Mouse (Mus musculus): ENCODE data around the gene Gm3839.
"Not testable (repeated sequence)": the region's sequence is repeated elsewhere in the genome, so short reads cannot be mapped to it uniquely, and the experiment has no call there.

The Gm3839 gene

GRCm38 (mm10) chr14:11356626-11357025 is at the start of gene Gm3839:
Gene Gm3839, minus strand, starts transcription at chr14:11356726.
- not testable (repeated sequence) for DNase-seq (ENCODE audit: low read depth, low spot score)

- DNase-seq (ENCODE audit: low read depth, low spot score): no peak
These were observed 49.1 kb upstream of the Gm3839 start for GRCm38 (mm10) chr14:11405661-11406060.

- DNase-seq (ENCODE audit: low read depth, low spot score): no peak
These were observed 21.3 kb upstream of the Gm3839 start for GRCm38 (mm10) chr14:11377846-11378245.

GRCm38 (mm10) chr14:11375225-11375624 is 18.7 kb upstream of the Gm3839 start:
- DNase-seq (ENCODE audit: low read depth, low spot score): no peak

- no peak for DNase-seq (ENCODE audit: low read depth, low spot score)
These were observed 10.4 kb downstream of the Gm3839 start for GRCm38 (mm10) chr14:11346086-11346485.

- peak; percentile 24 for DNase-seq (ENCODE audit: low read depth, low spot score)
These were observed 26.5 kb downstream of the Gm3839 start for GRCm38 (mm10) chr14:11329993-11330392.

- peak; percentile 6 for DNase-seq (ENCODE audit: low read depth, low spot score)
These were observed 49.4 kb downstream of the Gm3839 start for GRCm38 (mm10) chr14:11307079-11307478.

- peak; percentile 42 for DNase-seq (ENCODE audit: low read depth, low spot score)
These were observed 68.6 kb downstream of the Gm3839 start for GRCm38 (mm10) chr14:11287956-11288355.

- DNase-seq (ENCODE audit: low read depth, low spot score): no peak
These were observed 99.3 kb downstream of the Gm3839 start for GRCm38 (mm10) chr14:11257161-11257705.

- no peak for DNase-seq (ENCODE audit: low read depth, low spot score)
These were observed 108.5 kb downstream of the Gm3839 start for GRCm38 (mm10) chr14:11248053-11248452.

GRCm38 (mm10) chr14:11244546-11244945 is 112.0 kb downstream of the Gm3839 start:
- DNase-seq (ENCODE audit: low read depth, low spot score): peak; percentile 20

- no peak for DNase-seq (ENCODE audit: low read depth, low spot score)
These were observed 124.4 kb downstream of the Gm3839 start for GRCm38 (mm10) chr14:11232086-11232485.

Measured in ES-CJ7 (cell line).